In the genomic region with DNA sequence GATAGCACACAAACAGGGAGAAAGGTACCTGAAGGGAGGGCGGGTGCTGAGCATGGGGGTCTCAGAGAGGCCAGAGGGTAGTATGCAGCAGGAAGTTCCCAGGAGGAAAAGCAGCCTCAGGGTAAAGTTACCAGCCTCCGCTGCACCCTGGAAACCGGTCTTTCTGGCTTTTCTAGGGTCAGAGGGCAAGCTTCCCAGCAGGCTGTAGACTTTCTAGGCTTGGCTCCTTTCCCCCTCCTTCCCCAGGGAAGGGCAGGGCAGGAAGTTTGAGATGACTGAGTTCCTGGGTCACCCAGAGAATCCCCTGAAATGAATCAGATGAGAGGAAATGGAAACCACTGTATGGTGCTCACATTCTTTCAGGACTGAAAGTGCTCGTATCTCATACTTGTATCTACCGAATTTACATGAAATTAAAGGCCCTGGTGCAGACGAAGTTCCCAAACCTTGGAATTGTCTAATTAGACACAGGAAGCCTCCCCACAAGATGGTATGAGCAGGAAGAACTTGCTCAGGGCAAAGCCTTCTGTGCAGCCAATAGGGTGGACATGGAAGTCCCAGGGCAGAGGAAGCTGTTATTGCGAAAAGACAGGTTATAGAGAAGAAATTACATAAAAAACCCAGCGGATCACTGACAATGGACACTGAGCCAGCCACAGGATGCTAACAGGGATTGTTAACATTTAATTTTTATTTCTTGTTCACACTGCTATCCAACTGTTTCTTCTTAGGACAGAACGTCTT, we compare ENCODE assay signal across 9 mouse cellular contexts.
A peak's percentile ranks its signal among the peaks of the same experiment; 100 is the strongest.
DNase-seq lines count a peak whose midpoint lies in the region; ATAC-seq lines count a peak whose summit lies in the region.
"Had no signal": no experiment of that assay in that cellular context is flagged by ENCODE, and none has a peak within 500 bp of the region (broad histone marks: within the 10 kb centered on the region; RNA-seq: fewer than 3 reads in every experiment).

No protein-coding gene starts in this region.

- ATAC-seq in intestine, embryonic 14.5 days (replicated peaks; ENCODE audit: low FRiP score, low TSS enrichment, low read depth) = peak; percentile 92
- ATAC-seq in lung, embryonic 16.5 days (ENCODE audit: low read depth) = peak; percentile 81
- no peak for ATAC-seq in forebrain, embryonic 14.5 days

- H3K36me3 ChIP-seq in intestine, embryonic 14.5 days (ENCODE audit: control insufficient read depth, insufficient read depth, low read length) = no peaks in the 10 kb centered on the region
- H3K36me3 ChIP-seq in lung, embryonic 16.5 days (ENCODE audit: control insufficient read depth, insufficient read depth, low read length) = no peaks in the 10 kb centered on the region
- H3K36me3 ChIP-seq in forebrain, embryonic 14.5 days (ENCODE audit: control insufficient read depth, insufficient read depth, low read length) = no peaks in the 10 kb centered on the region

- no peak overlapping the region for H3K9ac ChIP-seq in intestine, embryonic 14.5 days (ENCODE audit: low read length)
- H3K9ac ChIP-seq in lung, embryonic 16.5 days (ENCODE audit: low read length) = no peak overlapping the region
- H3K9ac ChIP-seq in forebrain, embryonic 14.5 days (ENCODE audit: low read length) = no peak overlapping the region

- no peaks in the 10 kb centered on the region for H3K27me3 ChIP-seq in intestine, embryonic 14.5 days (replicated peaks; ENCODE audit: control insufficient read depth, insufficient read depth, low read length)
- H3K27me3 ChIP-seq in lung, embryonic 16.5 days (ENCODE audit: control insufficient read depth, insufficient read depth, low read depth, low read length) = no peaks in the 10 kb centered on the region
- H3K27me3 ChIP-seq in forebrain, embryonic 14.5 days (replicated peaks; ENCODE audit: control insufficient read depth, insufficient read depth, low read length) = no peaks in the 10 kb centered on the region

- H3K9me3 ChIP-seq in intestine, embryonic 14.5 days (ENCODE audit: control insufficient read depth, low read length) = no peaks in the 10 kb centered on the region
- H3K9me3 ChIP-seq in lung, embryonic 16.5 days (ENCODE audit: control insufficient read depth, low read length) = no peaks in the 10 kb centered on the region
- H3K9me3 ChIP-seq in forebrain, embryonic 14.5 days (replicated peaks; ENCODE audit: control insufficient read depth, low read length) = no peaks in the 10 kb centered on the region
- H3K9me3 ChIP-seq: megakaryocyte, embryonic 14.5 days had no signal

- no peak overlapping the region for H3K4me2 ChIP-seq in intestine, embryonic 14.5 days (ENCODE audit: low read length)
- H3K4me2 ChIP-seq in lung, embryonic 16.5 days (ENCODE audit: low read depth, low read length) = peak overlapping the region; percentile 11; the same call in 1 of the 2 replicates
- no peak overlapping the region for H3K4me2 ChIP-seq in forebrain, embryonic 14.5 days (ENCODE audit: low read length)

- peak; percentile 19 for DNase-seq in ovary, postnatal 36 days (ENCODE audit: low spot score)
- DNase-seq in ovary, adult 18-20 months (ENCODE audit: low spot score) = no peak
- DNase-seq in intestine, embryonic 14.5 days (ENCODE audit: low spot score) = peak; percentile 92
- no peak for DNase-seq in cerebellum, postnatal 25 days
- no peak for DNase-seq in layer of hippocampus, adult 9-11 months
- no peak for DNase-seq in forebrain, embryonic 14.5 days (ENCODE audit: low spot score)
- no peak for DNase-seq in layer of hippocampus, postnatal 25 days (ENCODE audit: extremely low spot score in 1 of 2, low spot score in 1 of 2)

- WGBS in intestine, embryonic 14.5 days = 36% methylated on average over 9 of the region's 9 CpGs
- 39% methylated on average over 9 of the region's 9 CpGs for WGBS in lung, embryonic 16.5 days
- WGBS in forebrain, embryonic 14.5 days = 27% methylated on average over 9 of the region's 9 CpGs

- H3K4me3 ChIP-seq in intestine, embryonic 14.5 days (ENCODE audit: low read depth, low read length) = no peak overlapping the region
- no peak overlapping the region for H3K4me3 ChIP-seq in lung, embryonic 16.5 days (ENCODE audit: low read length)
- no peak overlapping the region for H3K4me3 ChIP-seq in forebrain, embryonic 14.5 days (ENCODE audit: low read depth, low read length)
- H3K4me3 ChIP-seq: megakaryocyte, embryonic 14.5 days had no signal

- peak overlapping the region; percentile 77 for H3K27ac ChIP-seq in intestine, embryonic 14.5 days (ENCODE audit: low read depth)
- H3K27ac ChIP-seq in lung, embryonic 16.5 days (ENCODE audit: low read length) = peak overlapping the region; percentile 72
- no peak overlapping the region for H3K27ac ChIP-seq in forebrain, embryonic 14.5 days (ENCODE audit: low read depth, low read length)

- H3K4me1 ChIP-seq in intestine, embryonic 14.5 days (replicated peaks; ENCODE audit: control insufficient read depth, insufficient read depth, low read length) = peaks cover 13% of the 10 kb centered on the region
- peaks cover 18% of the 10 kb centered on the region for H3K4me1 ChIP-seq in lung, embryonic 16.5 days (replicated peaks; ENCODE audit: control insufficient read depth, insufficient read depth, low read length)
- peaks cover 4% of the 10 kb centered on the region; the same call in 1 of the 2 replicates for H3K4me1 ChIP-seq in forebrain, embryonic 14.5 days (ENCODE audit: control insufficient read depth, insufficient read depth, low read length)

Comparison
In these comparisons a context has a peak if more than half of its experiments do, and no peak if none do; other contexts are left out.
1. DNase-seq: peak in ovary, postnatal 36 days (single experiment) and intestine, embryonic 14.5 days (single experiment); none in ovary, adult 18-20 months (single experiment), cerebellum, postnatal 25 days (0 of 2), layer of hippocampus, adult 9-11 months (single experiment), forebrain, embryonic 14.5 days (single experiment) and layer of hippocampus, postnatal 25 days (0 of 2).